Mouse (Mus musculus) midbrain, embryonic 10.5 days (tissue): ENCODE measurements around the gene Scn7a. TPM values are rescaled to one million over a fixed set of nuclear protein-coding genes. Genes with fewer than 3 reads are reported as not detected.
A peak's percentile ranks its signal among the peaks of the same experiment; 100 is the strongest.

Experiments
- DNase-seq: peaks from one replicate; pipeline ENCODE4 v3.0.0-alpha.2; 2017; ENCODE audit warnings: low spot score
- H3K27ac ChIP-seq: fragments of 300-500 bp; sonication (generic); replicated peaks from 2 replicates; pipeline ENCODE4 v1.5.1; 2016; ENCODE audit warnings: mild to moderate bottlenecking
- H3K27me3 ChIP-seq: fragments of 300-500 bp; sonication (generic); 2 replicates; pipeline ENCODE4 v1.6.1; 2016; ENCODE audit warnings: low read depth, mild to moderate bottlenecking; ENCODE audit not compliant: poor library complexity, severe bottlenecking
- H3K36me3 ChIP-seq: fragments of 300-500 bp; sonication (generic); 2 replicates; pipeline ENCODE4 v1.6.1; 2016; ENCODE audit warnings: mild to moderate bottlenecking, moderate library complexity
- H3K4me1 ChIP-seq: fragments of 300-500 bp; sonication (generic); 2 replicates; pipeline ENCODE4 v1.6.1; 2016
- H3K4me3 ChIP-seq: fragments of 300-500 bp; sonication (generic); 2 replicates; pipeline ENCODE4 v1.5.1; 2016; ENCODE audit warnings: mild to moderate bottlenecking, moderate library complexity
- H3K9me3 ChIP-seq: fragments of 300-500 bp; sonication (generic); replicated peaks from 2 replicates; pipeline ENCODE4 v1.6.1; 2016; ENCODE audit warnings: mild to moderate bottlenecking
- WGBS: fragments of 180-500 bp; shearing (Covaris S2); methylation state at CpG from one replicate; pipeline ENCODE4 v1.1.7; 2016; 5-methylcytosine and 5-hydroxymethylcytosine counted together
- polyA plus RNA-seq: library from polyadenylated mRNA; unstranded; fragments of >200 nt; fragmentation: Nextera tagmentation; extraction: Ambion mirVana; gene quantifications from 2 replicates; pipeline ENCODE4 v1.2.1, GENCODE M21; 2016

Gene Scn7a
- polyA plus RNA-seq = 0.10 and 0.20 TPM in 2 replicates

DNA sequence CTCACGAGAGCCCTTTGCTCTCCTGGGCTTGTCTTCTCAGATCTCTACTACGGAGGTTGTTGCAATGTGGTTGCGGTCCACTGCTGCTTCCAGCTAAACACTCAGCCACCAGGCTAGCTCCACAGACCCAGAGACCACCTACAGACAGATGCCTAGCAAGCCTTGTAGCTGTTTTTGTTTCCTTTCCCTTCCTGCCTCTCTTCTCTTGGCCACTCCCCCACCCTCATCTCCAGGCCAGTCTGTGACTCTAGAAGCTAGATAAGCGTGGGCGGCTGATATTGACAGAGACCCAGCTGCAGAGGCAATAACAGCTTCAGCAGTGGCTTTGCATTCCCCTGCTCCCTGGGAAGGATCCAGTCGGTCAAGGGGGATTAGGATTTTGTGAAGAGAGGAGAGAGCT lies at the start of gene Scn7a:
Scn7a (minus strand) TSS at position 150 of the 400 bp plus-strand sequence.
- peak; percentile 20 for DNase-seq
- no peak within 1 kb of the TSS for H3K4me3 ChIP-seq
- H3K4me1 ChIP-seq = peaks cover 7% of the 10 kb centered on the region

DNA sequence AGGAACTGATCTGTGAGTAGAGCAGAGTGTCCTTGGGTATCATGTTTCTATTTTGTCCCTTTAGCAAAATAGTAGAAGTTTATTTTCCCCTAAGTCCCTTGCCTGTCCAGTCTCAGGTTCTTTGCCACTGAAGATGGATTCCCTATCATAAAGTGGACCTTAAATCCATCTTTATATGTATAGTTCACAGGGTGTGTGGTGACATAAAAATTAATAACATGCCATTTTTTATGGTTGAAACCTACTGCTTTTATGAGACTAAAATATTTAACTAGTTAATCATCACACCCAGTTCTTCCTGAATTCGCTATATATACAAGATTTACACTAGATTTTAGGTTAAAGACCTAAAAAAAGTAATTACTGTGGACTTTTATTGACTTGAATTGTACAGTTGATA lies 43.0 kb upstream of the Scn7a start:
- Histone ChIP-seq H3K27me3 (no peaks in the 10 kb centered on the region), H3K4me1 (no peaks in the 10 kb centered on the region), H3K4me3 (no peak overlapping the region), H3K9me3 (no peaks in the 10 kb centered on the region), H3K27ac (no peak overlapping the region), H3K36me3 (no peaks in the 10 kb centered on the region)
- no peak for DNase-seq
- WGBS = 85% methylated on average over 1 of the region's 1 CpGs

More for the DNA sequence above, at the start of gene Scn7a:
- 28% methylated on average over 6 of the region's 6 CpGs for WGBS
- H3K9me3 ChIP-seq = no peaks in the 10 kb centered on the region
- H3K27me3 ChIP-seq = no peaks in the 10 kb centered on the region
- H3K36me3 ChIP-seq = no peaks in the 10 kb centered on the region
- H3K27ac ChIP-seq = no peak within 1 kb of the TSS; the same call in 1 of the 2 replicates

- no peaks in the 10 kb centered on the region for H3K36me3 ChIP-seq
- no peaks in the 10 kb centered on the region for H3K4me1 ChIP-seq
- H3K27me3 ChIP-seq = no peaks in the 10 kb centered on the region
- 42% methylated on average over 7 of the region's 7 CpGs for WGBS
- DNase-seq = no peak
- no peak overlapping the region for H3K4me3 ChIP-seq
- H3K27ac ChIP-seq = no peak overlapping the region
- H3K9me3 ChIP-seq = no peaks in the 10 kb centered on the region
Observed at GRCm38 (mm10) chr2:66819862-66820559, 35.3 kb upstream of the Scn7a start.

DNA sequence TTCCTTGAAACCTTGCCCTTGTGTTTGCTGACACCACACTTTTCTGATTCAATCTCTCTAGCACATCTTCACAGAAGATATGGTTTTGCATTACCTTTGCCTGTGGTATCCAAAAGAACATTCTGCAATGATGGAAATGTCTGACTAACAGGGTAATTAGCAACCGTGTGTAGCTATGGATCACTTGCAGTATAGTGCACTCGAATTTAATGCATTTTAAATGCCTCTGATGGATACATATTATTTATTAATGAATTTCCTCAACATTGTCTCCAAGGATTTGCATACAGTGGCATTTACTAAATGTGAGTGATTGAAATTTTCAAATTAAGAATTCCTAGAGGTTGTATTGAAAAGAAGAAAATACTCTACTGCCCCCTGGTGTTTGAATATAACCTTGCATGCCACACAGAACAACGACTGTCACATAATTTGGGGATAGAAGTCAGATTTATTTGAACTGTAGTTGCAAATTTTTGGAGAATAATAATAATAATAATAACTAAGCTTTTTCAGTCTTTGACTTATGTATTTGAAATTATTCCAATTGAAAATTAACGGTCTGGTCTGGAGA lies 15.0 kb upstream of the Scn7a start:
- Histone ChIP-seq H3K4me1 (no peaks in the 10 kb centered on the region), H3K36me3 (no peaks in the 10 kb centered on the region), H3K9me3 (no peaks in the 10 kb centered on the region), H3K27me3 (no peaks in the 10 kb centered on the region), H3K27ac (no peak overlapping the region), H3K4me3 (no peak overlapping the region)
- 49% methylated on average over 4 of the region's 4 CpGs for WGBS
- no peak for DNase-seq

GRCm38 (mm10) chr2:66797493-66797892 lies 12.8 kb upstream of the Scn7a start:
- Histone ChIP-seq H3K36me3 (no peaks in the 10 kb centered on the region), H3K4me3 (no peak overlapping the region), H3K9me3 (no peaks in the 10 kb centered on the region), H3K27me3 (no peaks in the 10 kb centered on the region), H3K4me1 (no peaks in the 10 kb centered on the region), H3K27ac (no peak overlapping the region)
- WGBS = 84% methylated on average over 1 of the region's 1 CpGs
- no peak for DNase-seq

DNA sequence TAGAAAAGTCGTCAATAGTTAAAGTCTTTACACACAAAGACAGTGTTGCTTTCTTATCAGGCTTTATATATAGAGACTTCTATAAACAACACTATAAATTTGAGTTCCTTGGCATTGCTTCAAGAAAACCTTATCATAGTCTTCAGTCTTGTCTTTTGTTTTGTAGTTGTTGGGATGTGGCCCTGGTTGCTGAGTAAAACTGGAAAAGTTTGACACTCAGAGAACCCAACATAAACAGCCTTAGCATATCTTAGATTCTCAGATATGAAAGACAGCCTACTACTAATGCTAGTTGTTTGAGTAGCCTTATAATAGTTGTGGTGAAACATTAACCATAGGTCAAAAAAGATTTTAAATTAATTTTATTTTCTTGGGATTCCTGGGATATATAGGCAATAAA lies 6.9 kb upstream of the Scn7a start:
- Histone ChIP-seq H3K4me3 (no peak overlapping the region), H3K27ac (no peak overlapping the region), H3K27me3 (no peaks in the 10 kb centered on the region), H3K4me1 (no peaks in the 10 kb centered on the region), H3K36me3 (no peaks in the 10 kb centered on the region), H3K9me3 (no peaks in the 10 kb centered on the region)
- 94% methylated on average over 1 of the region's 1 CpGs for WGBS
- no peak for DNase-seq

DNA sequence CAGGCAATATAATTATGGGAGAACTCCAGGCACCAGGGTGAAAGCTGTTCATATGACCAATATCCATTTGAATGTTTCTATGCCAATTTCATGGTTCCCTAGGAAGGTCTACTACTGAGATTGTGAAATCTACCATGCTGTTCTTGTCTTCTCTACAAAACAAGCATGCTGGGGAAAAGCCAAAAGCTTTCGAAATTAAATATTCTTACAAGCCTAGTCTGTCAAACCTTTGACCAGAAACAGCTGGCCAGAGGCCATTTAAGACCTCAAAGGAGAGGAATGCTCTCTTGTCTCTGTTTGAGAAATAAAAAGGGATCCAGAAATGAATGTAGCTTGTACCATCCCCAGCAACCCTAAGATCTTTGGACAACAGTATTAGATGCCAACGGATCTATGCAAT lies 3.8 kb downstream of the Scn7a start:
- DNase-seq = no peak
- Histone ChIP-seq H3K27ac (no peak overlapping the region), H3K9me3 (no peaks in the 10 kb centered on the region), H3K4me3 (no peak overlapping the region), H3K4me1 (peaks cover 7% of the 10 kb centered on the region), H3K27me3 (no peaks in the 10 kb centered on the region), H3K36me3 (no peaks in the 10 kb centered on the region)
- WGBS = 88% methylated on average over 2 of the region's 2 CpGs

GRCm38 (mm10) chr2:66767980-66768379 lies 16.7 kb downstream of the Scn7a start:
- H3K36me3 ChIP-seq = no peaks in the 10 kb centered on the region
- H3K4me1 ChIP-seq = no peaks in the 10 kb centered on the region
- DNase-seq = no peak
- H3K27me3 ChIP-seq = no peaks in the 10 kb centered on the region
- 91% methylated on average over 2 of the region's 2 CpGs for WGBS
- H3K27ac ChIP-seq = no peak overlapping the region
- H3K9me3 ChIP-seq = no peaks in the 10 kb centered on the region
- no peak overlapping the region for H3K4me3 ChIP-seq

- Histone ChIP-seq H3K4me3 (no peak overlapping the region), H3K27ac (no peak overlapping the region), H3K4me1 (no peaks in the 10 kb centered on the region), H3K9me3 (no peaks in the 10 kb centered on the region), H3K36me3 (no peaks in the 10 kb centered on the region), H3K27me3 (no peaks in the 10 kb centered on the region)
- no peak for DNase-seq
- WGBS = 84% methylated on average over 1 of the region's 1 CpGs
Observed at GRCm38 (mm10) chr2:66765170-66765569, 19.5 kb downstream of the Scn7a start.

- Histone ChIP-seq H3K27me3 (no peaks in the 10 kb centered on the region), H3K4me1 (no peaks in the 10 kb centered on the region), H3K27ac (no peak overlapping the region), H3K4me3 (no peak overlapping the region), H3K9me3 (no peaks in the 10 kb centered on the region), H3K36me3 (no peaks in the 10 kb centered on the region)
- DNase-seq = no peak
Observed at GRCm38 (mm10) chr2:66762905-66763304, 21.8 kb downstream of the Scn7a start.

DNA sequence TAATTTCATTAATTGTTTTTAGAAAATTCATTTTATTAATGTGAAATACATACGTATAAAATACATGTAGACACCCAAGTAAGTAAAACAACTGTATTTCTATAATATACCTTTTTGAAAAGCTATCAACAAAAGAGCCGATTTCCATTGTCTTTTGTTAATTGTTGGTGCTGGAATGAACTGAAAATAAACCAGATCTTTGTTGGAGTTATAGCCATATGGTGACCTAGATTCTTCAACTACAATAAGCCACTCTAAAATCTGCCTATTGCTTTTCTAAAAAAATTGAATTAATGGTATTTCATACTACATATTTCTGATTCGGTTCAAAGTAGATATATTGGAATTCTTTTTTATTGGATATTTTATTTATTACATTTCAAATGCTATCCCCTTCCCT lies 56.7 kb downstream of the Scn7a start:
- no peak overlapping the region for H3K27ac ChIP-seq
- 92% methylated on average over 3 of the region's 3 CpGs for WGBS
- no peaks in the 10 kb centered on the region for H3K27me3 ChIP-seq

DNA sequence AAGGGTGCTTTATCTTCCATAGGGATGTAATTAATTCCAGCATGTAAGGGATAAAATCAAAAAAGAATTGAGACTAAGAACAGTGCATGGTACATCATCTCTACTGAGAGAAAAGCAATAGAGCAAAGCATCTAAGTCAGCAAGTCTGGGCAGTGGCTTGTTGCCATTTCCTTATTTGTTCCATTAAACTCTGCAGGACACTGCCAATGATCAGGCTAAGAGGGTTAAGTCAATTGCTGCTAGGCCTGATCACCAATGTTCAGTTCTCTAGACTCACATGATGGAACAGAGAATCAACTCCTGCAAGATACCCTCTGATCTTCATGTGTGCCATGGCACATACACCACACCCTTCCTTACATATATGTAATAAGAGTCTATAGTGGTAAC lies 57.1 kb downstream of the Scn7a start:
- Histone ChIP-seq H3K4me1 (no peaks in the 10 kb centered on the region), H3K9me3 (no peaks in the 10 kb centered on the region), H3K36me3 (no peaks in the 10 kb centered on the region), H3K4me3 (no peak overlapping the region), H3K27me3 (no peaks in the 10 kb centered on the region), H3K27ac (no peak overlapping the region)
- DNase-seq = no peak

More for the DNA sequence above, 56.7 kb downstream of the Scn7a start:
- Histone ChIP-seq H3K4me1 (no peaks in the 10 kb centered on the region), H3K9me3 (no peaks in the 10 kb centered on the region), H3K4me3 (no peak overlapping the region), H3K36me3 (no peaks in the 10 kb centered on the region)
- DNase-seq = no peak

DNA sequence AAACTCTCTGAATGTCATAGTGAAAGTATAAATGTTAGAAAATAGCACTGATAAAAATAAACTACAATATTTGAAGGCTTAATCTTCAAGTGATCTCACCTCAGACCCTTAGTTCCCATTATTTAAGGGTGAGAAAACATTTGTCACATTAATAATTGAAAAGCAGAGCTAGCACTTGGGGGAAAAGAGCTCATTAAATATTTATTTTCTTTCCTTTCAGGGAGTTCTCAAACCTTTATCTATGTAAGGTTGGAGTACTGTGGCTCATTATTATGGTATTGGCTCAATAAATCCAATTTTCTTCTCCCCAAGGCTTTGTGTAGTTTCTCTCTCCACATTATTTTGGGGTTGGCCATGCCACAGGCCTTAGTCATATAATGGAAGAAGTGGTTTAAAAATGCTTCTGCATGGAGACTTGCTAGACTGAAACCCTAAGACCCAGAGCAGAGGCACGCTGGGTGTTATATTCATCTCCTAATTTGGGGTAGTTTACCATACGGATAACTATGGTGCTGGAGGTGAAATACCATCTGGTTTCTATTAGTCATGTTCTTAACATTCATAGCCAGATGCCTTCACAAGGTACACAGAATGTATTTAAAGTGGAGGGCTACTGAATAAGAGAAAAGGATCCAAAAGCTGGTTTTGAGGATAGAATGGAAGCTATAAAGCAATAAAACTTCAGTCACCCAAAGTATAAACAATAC lies 57.7 kb downstream of the Scn7a start:
- 75% methylated on average over 2 of the region's 2 CpGs for WGBS
- no peak overlapping the region for H3K4me3 ChIP-seq
- H3K4me1 ChIP-seq = no peaks in the 10 kb centered on the region
- no peaks in the 10 kb centered on the region for H3K27me3 ChIP-seq
- H3K27ac ChIP-seq = no peak overlapping the region
- H3K36me3 ChIP-seq = no peaks in the 10 kb centered on the region
- DNase-seq = no peak
- no peaks in the 10 kb centered on the region for H3K9me3 ChIP-seq
